Mouse (Mus musculus): Measurements from ENCODE around the gene Ndufb7. TPM values are rescaled to one million over a fixed set of nuclear protein-coding genes. Genes with fewer than 3 reads are reported as not detected.
A peak's percentile ranks its signal among the peaks of the same experiment; 100 is the strongest.
"Not testable (repeated sequence)": the region's sequence is repeated elsewhere in the genome, so short reads cannot be mapped to it uniquely, and the experiment has no call there.

The Ndufb7 gene
- polyA plus RNA-seq, 1 experiment = 134 TPM

DNA sequence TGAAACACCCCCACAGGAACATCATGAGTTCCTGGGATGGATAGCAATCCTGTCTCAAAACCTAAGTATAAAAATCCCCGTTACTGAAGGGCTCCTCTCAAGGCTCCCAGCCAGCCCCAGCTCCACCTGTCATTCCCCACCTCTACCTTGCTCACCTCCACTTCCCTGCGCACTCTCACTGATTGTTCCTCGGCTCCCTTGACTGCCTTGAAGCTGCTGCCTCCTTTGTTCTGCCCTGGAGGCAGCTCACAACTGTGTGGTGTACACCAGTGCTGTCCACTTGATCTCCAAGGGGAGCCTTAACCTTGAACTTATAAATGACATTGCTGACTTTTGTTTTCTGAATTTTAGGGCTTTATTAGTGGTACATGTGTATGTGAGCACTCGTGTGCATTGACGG, 1.7 kb downstream of the Ndufb7 start:
- TF ChIP-seq POLR2A (IDR thresholded peaks at IDR 0.05; ENCODE audit: borderline replicate concordance, low read depth, low read length) (no peak), CTCF (IDR thresholded peaks at IDR 0.05; ENCODE audit: low read depth, low read length) (no peak)
- Histone ChIP-seq H3K27ac (ENCODE audit: insufficient read depth, low read depth, low read length) (no peak overlapping the region), H3K4me1 (ENCODE audit: control insufficient read depth, insufficient read depth, low read length) (peaks cover 16% of the 10 kb centered on the region), H3K4me3 (ENCODE audit: insufficient read depth, low read length) (no peak overlapping the region)

DNA sequence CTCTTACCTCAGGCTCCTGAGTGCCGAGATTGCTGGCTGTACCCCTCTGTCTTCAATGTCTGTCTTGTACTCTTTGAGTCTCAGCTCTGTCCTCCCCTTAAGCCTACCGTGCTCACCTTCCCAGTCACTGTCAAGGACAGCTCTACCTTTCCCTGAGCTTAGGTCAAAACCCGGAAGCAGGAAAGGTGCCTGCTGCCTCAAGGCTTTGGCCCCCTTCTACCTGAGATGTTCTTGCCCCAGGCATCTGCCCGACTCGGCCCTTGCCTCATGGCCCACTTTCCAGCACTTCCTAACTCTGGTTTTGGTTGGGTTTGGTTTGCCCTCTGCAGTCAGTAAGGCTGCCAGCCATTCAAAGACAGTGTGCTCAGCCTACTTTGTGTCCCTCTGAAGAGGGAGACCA, 2.3 kb downstream of the Ndufb7 start:
- H3K4me3 ChIP-seq (ENCODE audit: insufficient read depth, low read length) = no peak overlapping the region
- TF ChIP-seq POLR2A (IDR thresholded peaks at IDR 0.05; ENCODE audit: borderline replicate concordance, low read depth, low read length) (no peak), CTCF (IDR thresholded peaks at IDR 0.05; ENCODE audit: low read depth, low read length) (no peak)
- peaks cover 22% of the 10 kb centered on the region for H3K4me1 ChIP-seq (ENCODE audit: control insufficient read depth, insufficient read depth, low read length)
- no peak overlapping the region for H3K27ac ChIP-seq (ENCODE audit: insufficient read depth, low read depth, low read length)

DNA sequence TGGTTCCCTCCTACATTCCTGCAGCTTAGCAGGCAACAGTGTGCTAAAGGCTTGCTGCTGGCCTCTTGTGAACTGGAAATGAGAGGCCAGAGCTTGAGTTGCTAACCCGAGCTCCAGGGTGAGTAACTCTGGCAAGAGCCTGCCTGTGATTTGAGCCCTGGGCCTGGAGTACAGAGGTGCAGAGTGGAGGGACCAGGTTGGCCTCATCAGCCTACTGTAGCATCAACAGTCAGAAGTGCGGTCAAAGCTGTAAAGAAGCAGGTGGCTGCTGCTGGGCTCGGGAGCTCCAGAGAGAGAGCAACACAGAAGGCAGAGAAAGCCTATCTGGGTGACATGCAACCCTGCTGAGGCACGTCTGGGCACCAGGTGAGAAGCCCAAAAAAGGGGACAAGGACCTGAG, 2.7 kb downstream of the Ndufb7 start:
- TF ChIP-seq CTCF (IDR thresholded peaks at IDR 0.05; ENCODE audit: low read depth, low read length) (no peak), POLR2A (IDR thresholded peaks at IDR 0.05; ENCODE audit: borderline replicate concordance, low read depth, low read length) (no peak)
- no peak overlapping the region for H3K4me3 ChIP-seq (ENCODE audit: insufficient read depth, low read length)
- peaks cover 24% of the 10 kb centered on the region for H3K4me1 ChIP-seq (ENCODE audit: control insufficient read depth, insufficient read depth, low read length)
- no peak overlapping the region for H3K27ac ChIP-seq (ENCODE audit: insufficient read depth, low read depth, low read length)

DNA sequence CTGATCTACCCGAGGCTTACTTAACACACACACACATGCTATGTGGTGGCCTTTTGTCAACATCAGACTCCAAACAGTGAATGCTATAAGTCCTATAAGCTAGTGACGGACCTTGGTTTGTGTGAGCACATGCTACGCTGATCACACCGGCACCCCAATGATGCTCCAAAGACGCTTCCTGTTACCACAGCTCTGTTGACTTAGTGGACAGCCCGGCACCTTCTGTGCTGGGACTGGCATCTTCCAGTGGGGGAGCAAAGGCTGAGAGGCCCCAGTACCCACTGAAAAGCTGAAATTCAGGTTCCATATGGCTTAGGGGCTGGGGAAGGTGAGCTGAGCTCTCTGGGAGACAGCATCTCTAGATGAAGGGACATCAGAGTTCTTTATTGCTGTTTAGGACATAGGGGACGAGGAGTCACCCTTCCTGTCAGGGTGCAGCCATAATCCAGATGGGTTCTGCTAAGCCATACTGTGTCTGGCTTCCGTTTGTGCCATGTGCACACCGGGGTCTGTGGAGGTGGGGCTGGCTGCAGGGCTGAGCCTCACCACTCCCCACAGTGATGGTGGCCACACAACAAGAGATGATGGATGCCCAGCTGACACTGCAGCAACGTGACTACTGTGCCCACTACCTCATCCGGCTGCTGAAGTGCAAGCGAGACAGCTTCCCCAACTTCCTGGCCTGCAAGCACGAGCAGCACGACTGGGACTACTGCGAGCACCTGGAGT, 4.0 kb downstream of the Ndufb7 start:
- Histone ChIP-seq H3K4me3 (ENCODE audit: insufficient read depth, low read length) (no peak overlapping the region), H3K27ac (ENCODE audit: insufficient read depth, low read depth, low read length) (no peak overlapping the region), H3K4me1 (ENCODE audit: control insufficient read depth, insufficient read depth, low read length) (peaks cover 27% of the 10 kb centered on the region)
- TF ChIP-seq CTCF (IDR thresholded peaks at IDR 0.05; ENCODE audit: low read depth, low read length) (no peak), POLR2A (IDR thresholded peaks at IDR 0.05; ENCODE audit: borderline replicate concordance, low read depth, low read length) (no peak)

DNA sequence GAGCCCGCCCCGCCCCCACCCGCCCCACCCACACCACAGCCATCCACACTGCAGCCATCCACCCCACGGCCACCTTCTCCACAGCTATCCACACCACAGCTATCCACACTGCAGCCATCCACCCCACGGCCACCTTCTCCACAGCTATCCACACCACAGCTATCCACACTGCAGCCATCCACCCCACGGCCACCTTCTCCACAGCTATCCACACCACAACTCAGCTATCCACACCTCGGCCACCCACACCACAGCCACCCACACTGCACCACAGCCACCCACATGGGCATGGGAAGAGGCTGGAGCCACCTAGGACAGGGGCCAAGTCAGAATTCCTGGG, 4.5 kb downstream of the Ndufb7 start:
- H3K4me1 ChIP-seq (ENCODE audit: control insufficient read depth, insufficient read depth, low read length) = peaks cover 27% of the 10 kb centered on the region
- not testable (repeated sequence) for H3K27ac ChIP-seq (ENCODE audit: insufficient read depth, low read depth, low read length); H3K4me3 ChIP-seq (ENCODE audit: insufficient read depth, low read length)

DNA sequence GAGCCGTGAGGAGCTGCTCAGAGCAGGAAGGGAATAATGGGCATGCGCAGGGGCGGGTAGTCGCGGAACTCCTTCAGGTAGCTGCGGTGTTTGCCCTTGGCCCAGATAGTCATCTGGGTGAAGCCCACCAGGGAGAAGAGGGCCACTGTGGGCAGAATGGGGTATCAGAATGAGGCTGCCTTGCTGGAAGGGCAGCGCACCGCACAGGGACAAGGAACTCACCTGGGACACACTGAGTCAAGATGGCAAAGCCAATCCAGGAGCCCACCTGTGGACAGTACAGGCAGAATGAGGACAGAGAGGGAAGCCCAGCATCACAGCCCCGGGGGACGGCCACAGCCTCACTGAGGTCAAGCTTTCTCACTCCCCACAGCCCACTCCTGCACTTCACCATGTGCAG, 5.3 kb downstream of the Ndufb7 start:
- TF ChIP-seq CTCF (IDR thresholded peaks at IDR 0.05; ENCODE audit: low read depth, low read length) = no peak
- no peak for TF ChIP-seq POLR2A (IDR thresholded peaks at IDR 0.05; ENCODE audit: borderline replicate concordance, low read depth, low read length)
- no peak overlapping the region for H3K27ac ChIP-seq (ENCODE audit: insufficient read depth, low read depth, low read length)
- no peak overlapping the region for H3K4me3 ChIP-seq (ENCODE audit: insufficient read depth, low read length)
- H3K4me1 ChIP-seq (ENCODE audit: control insufficient read depth, insufficient read depth, low read length) = peaks cover 27% of the 10 kb centered on the region

DNA sequence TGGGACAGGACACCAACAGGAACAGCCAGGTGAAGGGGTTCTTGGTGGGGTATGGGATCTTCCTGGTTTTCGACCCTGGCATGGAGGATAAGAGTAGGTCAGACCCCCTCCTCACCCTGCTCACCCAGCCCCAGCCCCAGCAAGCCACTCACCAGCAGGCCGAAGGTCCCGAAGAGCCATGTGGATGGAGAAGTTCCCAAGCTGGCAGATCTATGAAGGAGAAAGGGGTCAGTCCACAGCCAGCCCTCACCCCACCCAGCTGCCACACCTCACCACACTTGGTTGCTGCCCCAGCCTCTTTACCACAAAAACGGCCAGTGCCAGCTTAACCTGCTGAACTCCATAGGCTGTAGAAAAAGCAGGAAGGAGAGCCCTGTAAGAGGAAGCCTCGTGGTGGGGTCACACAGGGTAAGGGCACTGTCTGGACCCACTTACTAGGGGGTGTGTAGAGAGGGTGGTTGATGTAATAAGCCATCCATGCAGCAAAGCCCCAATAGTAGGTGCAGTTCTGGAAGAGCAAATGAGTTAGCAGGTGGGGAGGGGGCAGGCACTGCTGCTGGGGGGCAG, 5.9 kb downstream of the Ndufb7 start:
- no peak overlapping the region for H3K27ac ChIP-seq (ENCODE audit: insufficient read depth, low read depth, low read length)
- H3K4me3 ChIP-seq (ENCODE audit: insufficient read depth, low read length) = no peak overlapping the region
- H3K4me1 ChIP-seq (ENCODE audit: control insufficient read depth, insufficient read depth, low read length) = peaks cover 27% of the 10 kb centered on the region
- no peak for TF ChIP-seq CTCF (IDR thresholded peaks at IDR 0.05; ENCODE audit: low read depth, low read length)
- TF ChIP-seq POLR2A (IDR thresholded peaks at IDR 0.05; ENCODE audit: borderline replicate concordance, low read depth, low read length) = no peak

DNA sequence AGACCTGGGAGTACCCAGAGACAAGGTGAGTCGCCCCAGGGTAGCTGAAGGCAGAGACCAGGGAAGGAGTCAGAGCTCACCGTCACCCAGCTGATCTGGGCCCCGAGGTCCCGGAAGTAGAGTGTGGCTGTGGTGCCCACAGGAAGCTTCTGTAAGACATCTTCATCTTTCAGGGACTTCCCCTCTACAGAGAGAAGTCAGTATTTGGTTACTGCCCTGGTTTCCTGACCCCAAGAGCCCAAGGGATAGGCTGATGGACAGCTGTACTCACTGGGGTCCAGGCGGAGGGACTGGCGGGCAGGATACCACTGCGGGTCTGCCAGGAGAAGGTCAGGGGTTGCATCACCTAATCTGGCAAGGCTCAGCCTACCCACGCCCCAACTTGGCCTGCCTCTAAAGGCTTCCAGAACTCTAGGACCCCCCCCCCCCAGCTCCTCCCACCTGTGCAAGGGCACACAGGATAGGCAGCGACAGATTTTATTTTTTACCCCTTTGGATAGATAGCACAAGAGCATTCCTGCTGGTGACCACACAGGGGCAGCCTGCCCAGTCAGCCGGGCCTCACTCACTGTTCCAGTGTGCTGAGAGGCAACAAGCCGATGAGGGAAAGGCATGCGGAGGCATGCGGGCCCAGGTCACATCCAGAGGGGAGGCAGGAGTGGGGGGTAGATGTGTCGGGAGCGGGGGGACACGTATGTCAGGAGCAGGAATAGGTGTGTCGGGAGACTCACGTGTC, 6.8 kb downstream of the Ndufb7 start:
- Histone ChIP-seq H3K4me3 (ENCODE audit: insufficient read depth, low read length) (no peak overlapping the region), H3K27ac (ENCODE audit: insufficient read depth, low read depth, low read length) (peak overlapping the region; percentile 32), H3K4me1 (ENCODE audit: control insufficient read depth, insufficient read depth, low read length) (peaks cover 19% of the 10 kb centered on the region)
- no peak for TF ChIP-seq POLR2A (IDR thresholded peaks at IDR 0.05; ENCODE audit: borderline replicate concordance, low read depth, low read length)
- no peak for TF ChIP-seq CTCF (IDR thresholded peaks at IDR 0.05; ENCODE audit: low read depth, low read length)

DNA sequence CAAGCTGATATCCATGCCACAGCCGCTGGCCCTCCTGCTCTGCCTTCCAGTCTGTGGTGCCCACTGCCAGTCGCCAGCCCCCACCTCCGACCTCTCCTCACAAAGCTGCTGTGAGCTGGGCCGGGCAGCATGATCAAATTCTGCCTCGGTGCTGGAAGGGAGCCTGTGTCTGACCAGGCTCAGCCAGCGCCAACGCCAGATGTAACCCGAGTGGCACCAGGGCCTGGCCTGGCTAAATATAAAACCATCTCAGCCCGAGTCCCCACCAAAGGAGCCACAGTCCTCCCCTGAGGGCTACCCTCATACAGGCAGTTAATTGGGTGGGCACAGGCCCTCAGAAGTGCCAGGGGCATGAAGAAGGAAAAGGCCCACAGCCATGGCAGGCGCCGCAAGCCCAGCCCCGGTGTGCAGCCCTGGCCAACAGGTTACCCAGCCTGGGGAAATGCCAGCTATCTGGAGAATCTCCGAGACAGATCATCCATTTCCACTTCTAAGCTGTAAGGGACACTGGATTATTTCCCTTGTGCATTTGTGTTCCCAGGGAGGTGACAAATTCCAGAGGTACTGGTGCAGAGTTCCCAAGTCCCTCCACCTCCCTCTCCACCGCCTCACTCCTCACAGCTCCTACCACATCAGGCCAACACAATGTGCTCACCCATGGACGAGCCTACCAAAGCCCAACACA, 8.3 kb downstream of the Ndufb7 start:
- H3K4me3 ChIP-seq (ENCODE audit: insufficient read depth, low read length) = no peak overlapping the region
- no peak overlapping the region for H3K27ac ChIP-seq (ENCODE audit: insufficient read depth, low read depth, low read length)
- H3K4me1 ChIP-seq (ENCODE audit: control insufficient read depth, insufficient read depth, low read length) = peaks cover 19% of the 10 kb centered on the region
- TF ChIP-seq CTCF (IDR thresholded peaks at IDR 0.05; ENCODE audit: low read depth, low read length) (no peak), POLR2A (IDR thresholded peaks at IDR 0.05; ENCODE audit: borderline replicate concordance, low read depth, low read length) (no peak)

Data from bone marrow macrophage, adult 2 months (primary cell).